Mouse (Mus musculus) layer of hippocampus, adult 2 months (tissue): Measurements from ENCODE around the gene Pde12. TPM values are rescaled to one million over a fixed set of nuclear protein-coding genes. Genes with fewer than 3 reads are reported as not detected.

ENCODE experiments used
- DNase-seq, 2 experiments: peaks; one replicate each; pipeline ENCODE4 v3.0.0; 2022; ENCODE audit warnings: low spot score in 2 of 2
- H3K27ac ChIP-seq: fragments of 200-600 bp; 2 replicates; pipeline ENCODE4 v1.8.1; 2022
- H3K4me3 ChIP-seq: fragments of 200-600 bp; 2 replicates; pipeline ENCODE4 v1.8.1; 2022; ENCODE audit warnings: mild to moderate bottlenecking
- CTCF ChIP-seq: fragments of 200-600 bp; conservative IDR thresholded peaks from 2 replicates; pipeline ENCODE4 v1.8.1; 2022; ENCODE audit warnings: antibody characterized with exemption, mild to moderate bottlenecking, moderate library complexity
- total RNA-seq, 2 experiments: library from RNA; stranded (reverse); gene quantifications; 2 replicates each; pipeline ENCODE4 v1.2.3; 2021

Pde12 gene
- total RNA-seq, 2 experiments from 2014 or later: 7.8 to 8.5 TPM

- peak overlapping the region; percentile 96; the same call in 1 of the 2 replicates for H3K27ac ChIP-seq
- TF ChIP-seq CTCF: no peak
- no peak for DNase-seq
- peak overlapping the region; percentile 68 for H3K4me3 ChIP-seq
Observed at GRCm38 (mm10) chr14:26667991-26668370, 1.7 kb downstream of the Pde12 start.

DNA sequence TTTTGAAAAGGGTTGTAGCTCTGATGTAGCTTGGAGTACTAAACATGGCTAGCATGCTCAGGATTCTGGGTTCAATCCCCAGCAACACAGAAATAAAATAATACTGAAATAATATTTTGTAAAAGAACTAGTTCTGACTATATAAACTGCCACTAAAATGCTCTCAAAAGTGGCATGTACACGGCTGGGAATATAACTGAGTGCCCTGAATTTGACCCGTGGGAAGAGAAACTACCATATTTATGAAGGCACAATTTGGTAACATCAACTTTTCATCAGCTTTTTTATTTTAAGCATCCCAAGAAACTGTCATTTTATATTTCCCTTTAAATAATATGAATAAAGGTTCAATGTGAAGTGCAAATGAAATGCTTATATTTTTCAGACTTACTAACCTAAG lies 5.8 kb downstream of the Pde12 start:
- Histone ChIP-seq H3K4me3 (no peak overlapping the region), H3K27ac (no peak overlapping the region)
- TF ChIP-seq CTCF: no peak
- DNase-seq: no peak

GRCm38 (mm10) chr14:26662488-26662887 lies 7.2 kb downstream of the Pde12 start:
- Histone ChIP-seq H3K4me3 (no peak overlapping the region), H3K27ac (no peak overlapping the region)
- no peak for DNase-seq
- TF ChIP-seq CTCF: no peak

DNA sequence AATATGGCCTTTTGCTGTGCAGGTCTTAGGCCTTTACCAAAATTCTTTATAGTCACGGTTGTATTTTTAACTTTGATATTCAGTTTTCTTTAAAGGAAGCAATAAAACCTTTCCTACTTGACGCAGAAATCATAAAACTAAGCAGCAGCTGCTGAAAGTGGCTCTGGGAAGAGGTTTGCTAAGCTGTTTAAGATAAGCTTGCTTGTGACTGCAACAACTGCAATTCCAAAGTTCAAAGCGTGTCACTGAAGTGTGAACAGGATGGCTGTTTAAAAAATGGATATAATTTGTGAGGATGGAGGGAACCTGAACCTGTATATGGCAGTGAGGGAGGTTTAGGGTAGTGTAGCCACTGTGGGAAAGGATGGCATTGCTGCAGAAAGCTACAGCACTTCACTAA lies 7.7 kb downstream of the Pde12 start:
- H3K27ac ChIP-seq: no peak overlapping the region
- DNase-seq: no peak
- no peak overlapping the region for H3K4me3 ChIP-seq
- no peak for TF ChIP-seq CTCF

GRCm38 (mm10) chr14:26660233-26660632 lies 9.4 kb downstream of the Pde12 start:
- no peak overlapping the region for H3K27ac ChIP-seq
- no peak for TF ChIP-seq CTCF
- no peak overlapping the region for H3K4me3 ChIP-seq
- DNase-seq: no peak

DNA sequence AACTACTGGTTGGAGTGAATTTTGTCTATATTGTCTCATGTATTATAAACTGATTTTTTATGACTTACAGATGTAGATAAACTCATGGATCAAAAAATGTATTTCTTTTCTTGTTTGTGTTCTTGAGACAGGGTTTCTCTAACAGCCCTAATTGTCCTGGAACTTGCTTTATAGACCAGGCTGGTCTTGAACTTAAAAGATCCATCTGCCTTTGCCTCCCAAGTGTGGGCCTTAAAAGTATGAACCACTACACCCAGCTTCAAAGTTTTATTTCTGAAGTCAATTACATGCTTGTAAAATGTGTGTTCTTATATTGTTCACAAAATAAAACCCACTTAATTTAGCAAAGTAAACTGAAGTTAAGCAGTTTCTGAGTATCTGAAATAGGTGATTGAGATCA lies 11.5 kb downstream of the Pde12 start:
- no peak overlapping the region for H3K4me3 ChIP-seq
- H3K27ac ChIP-seq: no peak overlapping the region
- no peak for DNase-seq
- TF ChIP-seq CTCF: no peak

DNA sequence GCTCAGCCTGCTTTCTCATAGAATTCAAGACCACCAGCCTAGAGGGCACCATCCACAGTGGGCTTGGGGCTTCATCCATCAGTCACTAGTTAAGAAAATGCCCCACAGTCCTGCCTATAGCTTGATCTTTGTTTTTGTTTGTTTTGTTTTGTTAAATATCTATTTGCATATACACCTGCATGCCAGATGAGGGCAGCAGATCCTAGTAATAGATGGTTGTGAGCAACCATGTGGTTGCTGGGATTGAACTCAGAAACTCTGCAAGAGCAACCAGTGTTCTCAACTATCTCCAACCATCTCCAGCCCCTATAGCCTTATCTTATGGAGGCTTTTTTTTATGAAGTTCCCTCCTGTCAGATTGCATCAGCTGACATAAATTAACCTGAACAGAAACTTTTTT lies 17.8 kb downstream of the Pde12 start:
- no peak for DNase-seq
- peak; percentile 70 for TF ChIP-seq CTCF
- Histone ChIP-seq H3K4me3 (no peak overlapping the region), H3K27ac (no peak overlapping the region)

DNA sequence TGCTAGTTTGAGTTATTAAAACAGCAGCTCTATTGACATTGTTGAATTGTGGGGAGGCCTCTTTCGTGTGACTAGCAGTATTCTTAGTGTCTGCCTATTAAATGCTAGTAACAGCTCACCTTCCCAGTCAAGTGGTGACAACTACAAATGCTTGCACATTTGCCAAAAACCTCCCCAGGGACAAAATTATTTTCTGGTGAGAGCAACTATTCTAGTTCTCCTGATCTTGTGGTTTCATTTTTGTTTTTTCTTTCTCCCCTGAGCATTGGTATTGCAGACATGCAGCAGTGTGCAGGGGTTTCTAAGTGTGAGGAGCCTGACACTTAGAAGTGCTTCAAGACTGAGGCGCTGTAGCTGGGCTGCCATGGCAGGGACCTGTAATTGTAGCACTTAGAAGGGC lies 21.9 kb downstream of the Pde12 start:
- no peak for DNase-seq
- no peak for TF ChIP-seq CTCF
- Histone ChIP-seq H3K27ac (0 out of 2 replicates have a peak overlapping the region, but pooled peaks have one; percentile 5), H3K4me3 (no peak overlapping the region)

GRCm38 (mm10) chr14:26645989-26646650 lies 23.6 kb downstream of the Pde12 start:
- Histone ChIP-seq H3K27ac (0 out of 2 replicates have a peak overlapping the region, but pooled peaks have one; percentile 2), H3K4me3 (no peak overlapping the region)
- TF ChIP-seq CTCF: no peak
- no peak for DNase-seq

- no peak for DNase-seq
- TF ChIP-seq CTCF: no peak
- Histone ChIP-seq H3K4me3 (no peak overlapping the region), H3K27ac (no peak overlapping the region)
Observed at GRCm38 (mm10) chr14:26643006-26643624, 26.6 kb downstream of the Pde12 start.

DNA sequence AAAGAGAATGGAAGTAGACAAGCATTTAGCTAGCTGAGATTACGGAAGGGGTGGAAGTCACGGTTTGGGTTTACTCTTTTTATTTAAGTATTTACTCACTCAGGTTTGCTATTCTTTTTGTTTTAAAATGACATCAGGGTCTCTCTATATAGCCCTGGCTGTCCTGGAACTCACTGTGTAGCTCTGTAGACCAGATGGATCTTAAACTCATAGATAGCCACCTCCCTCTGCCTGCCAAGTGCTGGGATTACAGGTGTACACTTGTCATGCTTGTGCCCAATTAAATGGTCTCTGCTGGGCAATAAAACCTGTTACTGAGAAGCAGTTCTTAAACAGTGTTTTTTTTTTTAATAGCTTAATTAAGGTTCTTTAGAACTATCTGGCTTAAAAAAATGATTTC lies 29.7 kb downstream of the Pde12 start:
- Histone ChIP-seq H3K27ac (peak overlapping the region; percentile 98; the same call in 1 of the 2 replicates), H3K4me3 (peak overlapping the region; percentile 94)
- DNase-seq: no peak
- TF ChIP-seq CTCF: peak; percentile 42

DNA sequence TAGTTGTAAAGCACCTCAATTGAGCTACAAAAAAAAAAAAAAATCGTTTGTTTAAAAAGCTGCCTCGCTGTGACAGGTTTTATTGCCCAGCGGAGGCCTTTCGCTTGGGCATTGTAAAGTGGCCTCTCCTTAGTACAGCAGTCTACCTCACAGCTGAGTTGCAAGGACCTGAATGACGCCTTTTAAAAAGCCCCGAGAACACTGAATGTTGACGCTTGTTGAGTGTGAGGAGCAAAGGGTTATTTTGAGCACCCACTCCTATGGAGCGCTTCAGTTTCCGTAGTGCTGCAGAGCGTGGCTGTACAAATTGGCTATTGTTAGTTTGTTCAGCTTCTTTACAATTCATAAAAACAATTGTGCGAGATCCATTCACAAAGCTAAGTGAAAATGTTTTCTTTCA lies 30.4 kb downstream of the Pde12 start:
- DNase-seq: no peak
- peak overlapping the region; percentile 94 for H3K4me3 ChIP-seq
- peak overlapping the region; percentile 98; the same call in 1 of the 2 replicates for H3K27ac ChIP-seq
- TF ChIP-seq CTCF: no peak

DNA sequence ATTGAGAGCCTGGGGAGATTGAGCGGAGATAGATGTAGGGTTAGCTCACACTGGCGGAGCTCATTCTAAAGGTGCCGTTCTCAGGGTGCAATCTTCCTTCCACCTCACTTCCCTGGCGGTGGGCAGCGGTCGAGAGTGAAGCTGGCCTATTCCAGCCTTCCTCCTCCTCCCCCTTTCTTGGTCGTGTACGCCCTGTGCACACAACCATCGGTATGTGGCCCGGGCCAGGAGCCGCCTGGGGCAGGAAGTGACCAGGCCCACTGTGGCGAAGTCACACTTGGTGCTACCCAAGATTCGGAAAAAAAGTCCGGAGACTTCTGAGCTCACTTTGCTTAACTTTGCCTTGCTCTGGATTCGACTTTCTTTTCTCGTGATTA lies 31.0 kb downstream of the Pde12 start:
- H3K27ac ChIP-seq: peak overlapping the region; percentile 98
- peak overlapping the region; percentile 94 for H3K4me3 ChIP-seq
- no peak; the same call in 1 of the 2 replicates for TF ChIP-seq CTCF
- DNase-seq: peak in 1 of 2 experiments; percentile 18
